Mouse (Mus musculus) midbrain, embryonic 14.5 days (tissue): Measurements from ENCODE around the gene Gm28374. TPM values are rescaled to one million over a fixed set of nuclear protein-coding genes. Genes with fewer than 3 reads are reported as not detected.

Source experiments
- ATAC-seq: fragments of 200-750 bp; cut with Nextera tagmentation; 2 replicates; pipeline ENCODE4 v1.8.0; 2017; ENCODE audit warnings: moderate number of reproducible peaks, moderate library complexity; ENCODE audit not compliant: low FRiP score, low TSS enrichment
- DNase-seq: peaks from one replicate; pipeline ENCODE4 v3.0.0-alpha.2; 2015
- H3K27ac ChIP-seq: fragments of 300-500 bp; sonication (generic); replicated peaks from 2 replicates; pipeline ENCODE4 v1.5.1; 2014; ENCODE audit warnings: mild to moderate bottlenecking, low read depth, low read length, moderate library complexity
- H3K27me3 ChIP-seq: fragments of 300-500 bp; sonication (generic); 2 replicates; pipeline ENCODE4 v1.6.1; 2014; ENCODE audit warnings: low read length, control low read depth, mixed read lengths; ENCODE audit not compliant: control insufficient read depth, insufficient read depth
- H3K36me3 ChIP-seq: fragments of 300-500 bp; sonication (generic); 2 replicates; pipeline ENCODE4 v1.6.1; 2014; ENCODE audit warnings: low read length, control low read depth; ENCODE audit not compliant: control insufficient read depth, insufficient read depth
- H3K4me1 ChIP-seq: fragments of 300-500 bp; sonication (generic); 2 replicates; pipeline ENCODE4 v1.6.1; 2014; ENCODE audit warnings: mild to moderate bottlenecking, antibody characterized with exemption, low read length, control low read depth; ENCODE audit not compliant: control insufficient read depth, insufficient read depth
- H3K4me2 ChIP-seq: fragments of 300-500 bp; sonication (generic); 2 replicates; pipeline ENCODE4 v1.6.1; 2014; ENCODE audit warnings: mild to moderate bottlenecking, low read length, moderate library complexity
- H3K4me3 ChIP-seq: fragments of 300-500 bp; sonication (generic); replicated peaks from 2 replicates; pipeline ENCODE4 v1.5.1; 2014; ENCODE audit warnings: low read depth, low read length
- H3K9ac ChIP-seq: fragments of 300-500 bp; sonication (generic); replicated peaks from 2 replicates; pipeline ENCODE4 v1.6.1; 2014; ENCODE audit warnings: mild to moderate bottlenecking, low read length, moderate library complexity
- H3K9me3 ChIP-seq: fragments of 300-500 bp; sonication (generic); 2 replicates; pipeline ENCODE4 v1.6.1; 2016; ENCODE audit warnings: low read length, control low read depth, mixed read lengths; ENCODE audit not compliant: control insufficient read depth
- WGBS: fragments of 180-500 bp; shearing (Covaris S2); extraction: QIAGEN DNeasy Blood & Tissue Kit; methylation state at CpG from one replicate; pipeline ENCODE4 v1.1.7; 2014; 5-methylcytosine and 5-hydroxymethylcytosine counted together
- polyA plus RNA-seq: library from polyadenylated mRNA; unstranded; fragments of >200 nt; fragmentation: Nextera tagmentation; extraction: Ambion mirVana; gene quantifications from 2 replicates; pipeline ENCODE4 v1.2.1, GENCODE M21; 2014

The Gm28374 gene
- polyA plus RNA-seq, 1 experiment from 2014 or later: 1.6 TPM

GRCm38 (mm10) chr19:6118677-6119185 is 36.7 kb upstream of the Gm28374 start:
- Histone ChIP-seq H3K4me1 (peaks cover 14% of the 10 kb centered on the region; the same call in 1 of the 2 replicates), H3K4me3 (peak overlapping the region; percentile 78), H3K27me3 (no peaks in the 10 kb centered on the region), H3K9ac (peak overlapping the region; percentile 81), H3K36me3 (peaks cover 29% of the 10 kb centered on the region), H3K4me2 (peak overlapping the region; percentile 94), H3K9me3 (no peaks in the 10 kb centered on the region), H3K27ac (peak overlapping the region; percentile 92)
- WGBS: 0% methylated on average over 8 of the region's 8 CpGs
- peak; percentile 35; the same call in 1 of the 2 replicates for ATAC-seq
- DNase-seq: peak; percentile 68

DNA sequence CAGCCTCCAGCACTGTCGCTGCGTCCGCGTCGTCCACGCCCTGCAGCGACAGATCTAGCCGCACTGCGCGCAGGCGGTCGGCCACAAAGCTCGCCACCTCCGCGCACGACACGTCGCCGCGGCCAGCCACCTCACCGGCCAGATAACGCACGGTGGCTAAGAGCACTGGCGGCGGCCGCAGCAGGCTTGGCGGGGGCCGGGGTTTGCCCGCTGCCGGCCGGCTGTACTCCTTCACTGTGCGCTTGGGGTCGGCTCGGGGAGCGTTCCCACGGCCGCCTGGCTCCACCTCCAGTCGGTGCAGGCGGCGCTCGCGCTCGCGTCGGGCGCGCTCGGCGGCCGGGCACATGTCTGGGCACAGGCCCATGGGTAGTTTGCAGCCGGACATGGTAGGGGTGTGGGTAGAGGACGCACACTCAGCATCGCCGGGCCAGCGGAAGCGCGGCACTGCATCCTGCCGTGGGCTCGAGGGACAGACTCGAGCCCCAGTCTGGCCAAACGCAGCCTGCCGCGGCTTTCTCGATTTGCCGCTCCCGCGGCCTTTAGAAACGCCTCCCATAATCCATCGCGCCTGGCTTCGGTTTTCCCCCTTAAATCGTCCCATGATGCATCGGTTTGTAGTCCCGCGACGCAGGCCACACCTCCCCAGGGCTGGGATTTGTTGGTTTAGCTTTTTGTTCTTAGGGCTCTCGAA is 36.1 kb upstream of the Gm28374 start, which contains the start of gene Sac3d1:
TSS of gene Sac3d1 (minus strand) at position 665 of the 691 bp plus-strand sequence.
- Histone ChIP-seq H3K4me3 (peak within 1 kb of the TSS; percentile 78), H3K9ac (peak within 1 kb of the TSS; percentile 81), H3K27ac (peak within 1 kb of the TSS; percentile 92), H3K36me3 (peaks cover 33% of the 10 kb centered on the region), H3K4me1 (peaks cover 14% of the 10 kb centered on the region; the same call in 1 of the 2 replicates), H3K9me3 (no peaks in the 10 kb centered on the region), H3K4me2 (peak within 1 kb of the TSS; percentile 94), H3K27me3 (no peaks in the 10 kb centered on the region)
- DNase-seq (peak; percentile 97), ATAC-seq (peak; percentile 86)
- under 1% methylated on average over 77 of the region's 77 CpGs for WGBS

DNA sequence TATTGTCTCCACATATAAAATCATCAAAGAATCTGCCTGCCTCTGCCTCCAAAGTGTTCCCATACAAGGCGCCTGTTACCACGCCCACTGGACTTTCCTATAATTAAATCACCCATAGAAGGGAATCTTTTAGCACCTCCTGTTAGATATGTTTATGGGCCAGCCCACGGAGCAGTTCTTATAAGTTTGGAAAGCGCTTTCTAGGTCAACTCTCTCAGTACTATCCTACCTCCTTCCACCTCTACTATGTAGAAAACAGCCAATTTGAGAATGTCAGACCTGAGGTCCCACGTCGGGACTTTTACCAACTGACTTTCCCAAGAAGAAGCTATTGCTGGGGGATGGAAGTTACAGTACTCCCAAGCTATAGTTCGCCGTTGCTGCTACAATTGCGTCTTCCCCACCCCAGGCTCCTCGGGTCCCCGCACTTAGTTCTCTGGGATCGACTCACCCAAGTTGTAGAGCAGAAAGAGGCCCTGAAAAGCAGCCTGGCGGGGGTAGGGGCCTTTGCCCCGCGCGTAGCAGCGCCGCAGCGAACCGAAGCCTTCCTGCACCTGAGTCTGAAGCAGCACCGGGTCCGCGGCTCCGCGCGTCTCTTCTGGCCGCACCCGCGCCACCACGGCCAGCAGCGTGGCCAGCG is 35.4 kb upstream of the Gm28374 start:
- H3K27me3 ChIP-seq: no peaks in the 10 kb centered on the region
- no peaks in the 10 kb centered on the region for H3K9me3 ChIP-seq
- 5% methylated on average over 32 of the region's 32 CpGs for WGBS
- ATAC-seq: no peak
- peak overlapping the region; percentile 94 for H3K4me2 ChIP-seq
- peak overlapping the region; percentile 81 for H3K9ac ChIP-seq
- H3K4me3 ChIP-seq: peak overlapping the region; percentile 78
- H3K4me1 ChIP-seq: peaks cover 14% of the 10 kb centered on the region; the same call in 1 of the 2 replicates
- H3K27ac ChIP-seq: peak overlapping the region; percentile 92
- no peak for DNase-seq
- H3K36me3 ChIP-seq: peaks cover 37% of the 10 kb centered on the region

- DNase-seq (no peak), ATAC-seq (no peak)
- H3K9me3 ChIP-seq: no peaks in the 10 kb centered on the region
- H3K4me2 ChIP-seq: peak overlapping the region; percentile 94; the same call in 1 of the 2 replicates
- 94% methylated on average over 15 of the region's 15 CpGs for WGBS
- H3K9ac ChIP-seq: 0 out of 2 replicates have a peak overlapping the region, but pooled peaks have one; percentile 10
- H3K4me3 ChIP-seq: no peak overlapping the region
- H3K4me1 ChIP-seq: peaks cover 14% of the 10 kb centered on the region; the same call in 1 of the 2 replicates
- no peak overlapping the region for H3K27ac ChIP-seq
- no peaks in the 10 kb centered on the region for H3K27me3 ChIP-seq
- peaks cover 37% of the 10 kb centered on the region for H3K36me3 ChIP-seq
Observed at GRCm38 (mm10) chr19:6116113-6116850, 34.2 kb upstream of the Gm28374 start.

DNA sequence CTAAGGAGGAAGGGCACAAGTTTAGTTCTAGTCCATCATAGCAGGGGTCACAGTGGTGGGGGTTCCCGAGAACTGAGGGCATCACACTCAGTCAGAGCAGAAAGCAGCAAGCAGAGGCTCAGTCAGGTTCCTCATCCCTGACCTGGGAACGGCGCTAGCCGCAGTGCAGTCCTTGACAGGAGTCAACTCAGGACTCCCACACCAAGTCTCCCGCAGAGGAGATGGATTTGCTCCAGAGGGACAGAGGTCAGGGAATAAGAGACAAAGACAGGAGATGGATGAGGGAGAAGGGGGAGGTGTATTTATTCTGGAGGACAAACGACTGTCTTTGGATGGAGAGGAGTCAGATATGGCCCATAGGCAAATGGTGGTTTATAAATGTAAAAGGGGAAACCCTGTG is 31.1 kb upstream of the Gm28374 start:
- no peak overlapping the region for H3K4me2 ChIP-seq
- H3K9ac ChIP-seq: no peak overlapping the region
- 69% methylated on average over 6 of the region's 6 CpGs for WGBS
- H3K27me3 ChIP-seq: no peaks in the 10 kb centered on the region
- peaks cover 11% of the 10 kb centered on the region; the same call in 1 of the 2 replicates for H3K4me1 ChIP-seq
- H3K4me3 ChIP-seq: no peak overlapping the region
- ATAC-seq (no peak), DNase-seq (no peak)
- H3K27ac ChIP-seq: no peak overlapping the region
- no peaks in the 10 kb centered on the region for H3K9me3 ChIP-seq
- peaks cover 34% of the 10 kb centered on the region for H3K36me3 ChIP-seq

GRCm38 (mm10) chr19:6105586-6105985 is 23.5 kb upstream of the Gm28374 start, which contains the start of gene Naaladl1:
Gene Naaladl1, plus strand, starts transcription at chr19:6105782.
- Histone ChIP-seq H3K27ac (no peak within 1 kb of the TSS), H3K4me1 (no peaks in the 10 kb centered on the region), H3K9me3 (no peaks in the 10 kb centered on the region), H3K4me2 (no peak within 1 kb of the TSS), H3K36me3 (no peaks in the 10 kb centered on the region), H3K9ac (0 out of 2 replicates have a peak within 1 kb of the TSS, but pooled peaks have one; percentile 9), H3K4me3 (no peak within 1 kb of the TSS), H3K27me3 (no peaks in the 10 kb centered on the region)
- ATAC-seq (no peak), DNase-seq (no peak)
- WGBS: 86% methylated on average over 7 of the region's 7 CpGs

DNA sequence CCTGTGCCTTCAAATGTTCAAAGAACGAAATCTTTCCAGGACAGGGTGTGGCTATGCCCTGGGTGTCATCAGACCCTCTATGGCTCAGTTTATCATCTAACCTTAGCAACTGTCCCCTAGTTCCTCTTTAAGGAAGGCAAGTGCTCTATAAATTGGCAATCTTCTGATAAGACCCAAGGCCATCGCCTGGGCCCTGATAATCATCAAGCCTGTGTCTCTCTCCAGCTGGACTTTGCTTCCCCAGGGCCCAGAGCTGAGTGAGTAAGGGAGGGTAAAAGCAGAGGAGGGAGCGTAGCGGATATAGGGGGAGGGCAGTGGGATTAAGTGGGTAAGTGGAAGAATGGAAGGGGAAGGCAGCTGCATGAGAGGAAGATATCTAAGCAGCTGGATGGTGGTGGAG is 22.4 kb upstream of the Gm28374 start:
- no peak for DNase-seq
- 0 out of 2 replicates have a peak overlapping the region, but pooled peaks have one; percentile 9 for H3K9ac ChIP-seq
- H3K4me1 ChIP-seq: no peaks in the 10 kb centered on the region
- H3K4me2 ChIP-seq: no peak overlapping the region
- no peak for ATAC-seq
- WGBS: 70% methylated on average over 4 of the region's 4 CpGs
- no peak overlapping the region for H3K4me3 ChIP-seq
- H3K36me3 ChIP-seq: no peaks in the 10 kb centered on the region
- H3K9me3 ChIP-seq: no peaks in the 10 kb centered on the region
- no peaks in the 10 kb centered on the region for H3K27me3 ChIP-seq
- no peak overlapping the region for H3K27ac ChIP-seq

- Histone ChIP-seq H3K36me3 (no peaks in the 10 kb centered on the region), H3K4me2 (no peak overlapping the region), H3K4me3 (no peak overlapping the region), H3K27ac (no peak overlapping the region), H3K4me1 (no peaks in the 10 kb centered on the region), H3K27me3 (no peaks in the 10 kb centered on the region), H3K9ac (no peak overlapping the region), H3K9me3 (no peaks in the 10 kb centered on the region)
- 83% methylated on average over 6 of the region's 6 CpGs for WGBS
- ATAC-seq (no peak), DNase-seq (no peak)
Observed at GRCm38 (mm10) chr19:6102169-6102853, 20.3 kb upstream of the Gm28374 start.
